Mouse (Mus musculus): Measurements from ENCODE around the gene Fabp7.

DNA sequence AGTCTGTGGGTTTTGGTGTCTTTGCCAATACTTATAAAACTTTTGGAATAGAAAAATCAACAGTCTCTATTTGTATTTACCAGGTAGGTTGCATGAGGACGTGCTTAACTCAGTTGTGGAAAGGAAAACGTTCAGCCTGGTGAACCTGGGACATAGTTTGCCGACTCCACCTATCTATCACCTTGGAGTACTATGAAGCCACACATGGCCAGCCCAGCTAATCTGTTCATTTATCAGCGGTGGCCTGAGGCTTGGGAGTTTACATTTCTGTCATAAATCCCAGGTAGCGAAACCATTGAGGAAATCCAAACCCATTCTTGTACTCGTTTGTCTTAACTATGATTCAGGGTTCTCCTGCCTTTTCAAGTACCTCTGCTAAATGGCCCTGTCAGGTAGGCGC lies 9.3 kb downstream of the Fabp7 start, which contains the start of gene Smpdl3a:
- no peak for TF ChIP-seq CTCF (IDR thresholded peaks at IDR 0.05; ENCODE audit: borderline replicate concordance, insufficient read depth, low read depth, low read length)
- no peak for TF ChIP-seq POLR2A (IDR thresholded peaks at IDR 0.05; ENCODE audit: borderline replicate concordance, insufficient read depth, low read length)
